ENCODE assay signal across 9 mouse cellular contexts in the genomic region with DNA sequence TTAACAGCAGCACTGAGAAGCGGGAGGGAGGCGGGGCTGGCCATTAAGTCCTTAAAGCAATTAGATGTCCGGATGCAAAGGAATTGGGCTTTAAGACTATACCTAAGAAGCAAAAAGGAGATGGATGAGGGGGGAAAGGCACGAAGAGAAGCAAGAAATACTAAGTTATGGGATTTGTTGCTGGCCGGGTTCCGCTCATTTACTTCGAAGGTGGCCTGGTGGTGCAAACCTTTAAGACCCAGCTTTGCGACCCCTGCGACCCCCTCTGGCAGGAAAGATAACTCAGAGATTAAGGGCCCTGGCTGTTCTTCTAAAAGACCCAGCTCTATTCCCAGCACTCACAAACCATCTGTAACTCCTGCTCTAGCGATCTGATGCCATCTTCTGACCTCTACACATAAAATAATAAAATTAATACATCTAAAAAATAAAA. TPM values are rescaled to one million over a fixed set of nuclear protein-coding genes. Genes with fewer than 3 reads are reported as not detected.
DNase-seq lines count a peak whose midpoint lies in the region; ATAC-seq and TF ChIP-seq lines count a peak whose summit lies in the region.
"Had no signal": no experiment of that assay in that cellular context is flagged by ENCODE, and none has a peak within 500 bp of the region (broad histone marks: within the 10 kb centered on the region; RNA-seq: fewer than 3 reads in every experiment).

No protein-coding gene starts in this region.

- TF ChIP-seq CTCF in olfactory bulb, adult 2 months (IDR thresholded peaks at IDR 0.05; ENCODE audit: insufficient read depth, low read depth, low read length), result no peak

- 13% methylated on average over 10 of the region's 10 CpGs for WGBS in lung, embryonic 15.5 days
- 1% methylated on average over 10 of the region's 10 CpGs for whole genome bisulfite sequencing in forebrain, embryonic 13.5 days
- 5% methylated on average over 10 of the region's 10 CpGs for WGBS in limb, embryonic 14.5 days
- WGBS in olfactory bulb, adult 2 months, result 11% methylated on average over 10 of the region's 10 CpGs

- TF ChIP-seq POLR2A in limb, embryonic 14.5 days (IDR thresholded peaks at IDR 0.05; ENCODE audit: borderline replicate concordance, extremely low read depth, insufficient read depth, insufficient read length), result no peak
- TF ChIP-seq POLR2A in olfactory bulb, adult 2 months (IDR thresholded peaks at IDR 0.05; ENCODE audit: insufficient read depth, low read depth, low read length), result no peak

- H3K4me3 ChIP-seq in lung, embryonic 15.5 days, result peak overlapping the region; percentile 40
- peak overlapping the region; percentile 39 for H3K4me3 ChIP-seq in forebrain, embryonic 13.5 days
- peak overlapping the region; percentile 32 for H3K4me3 ChIP-seq in limb, embryonic 14.5 days (replicated peaks; ENCODE audit: low read length)
- peak overlapping the region; percentile 28 for H3K4me3 ChIP-seq in olfactory bulb, adult 2 months (ENCODE audit: insufficient read depth, low read depth, low read length)

- H3K27ac ChIP-seq in lung, embryonic 15.5 days, result no peak overlapping the region
- H3K27ac ChIP-seq in forebrain, embryonic 13.5 days, result 0 out of 2 replicates have a peak overlapping the region, but pooled peaks have one; percentile 1
- no peak overlapping the region for H3K27ac ChIP-seq in limb, embryonic 14.5 days (replicated peaks; ENCODE audit: low read depth, low read length)
- peak overlapping the region; percentile 55; the same call in 1 of the 2 replicates for H3K27ac ChIP-seq in olfactory bulb, adult 2 months (ENCODE audit: insufficient read depth, low read depth, low read length)

- DNase-seq in lung, postnatal 25 days (ENCODE audit: low spot score), result no peak
- DNase-seq in limb, embryonic 14.5 days (ENCODE audit: low spot score), result no peak
- DNase-seq in layer of hippocampus, adult 11-12 months (ENCODE audit: low spot score), result no peak
- DNase-seq in ovary, adult 18-20 months (ENCODE audit: low spot score), result no peak

- H3K4me2 ChIP-seq in lung, embryonic 15.5 days, result peak overlapping the region; percentile 77
- H3K4me2 ChIP-seq in forebrain, embryonic 13.5 days, result peak overlapping the region; percentile 72
- H3K4me2 ChIP-seq in limb, embryonic 14.5 days (replicated peaks; ENCODE audit: low read depth, low read length, severe bottlenecking), result peak overlapping the region; percentile 51

- peaks cover 17% of the 10 kb centered on the region for H3K4me1 ChIP-seq in lung, embryonic 15.5 days
- H3K4me1 ChIP-seq in forebrain, embryonic 13.5 days, result peaks cover 20% of the 10 kb centered on the region
- peaks cover 15% of the 10 kb centered on the region for H3K4me1 ChIP-seq in limb, embryonic 14.5 days (ENCODE audit: control insufficient read depth, insufficient read depth, low read length)
- peaks cover 18% of the 10 kb centered on the region for H3K4me1 ChIP-seq in olfactory bulb, adult 2 months (ENCODE audit: control insufficient read depth, insufficient read depth, low read length)

- 0 out of 2 replicates have a peak overlapping the region, but pooled peaks have one; percentile 8 for H3K9ac ChIP-seq in lung, embryonic 15.5 days
- H3K9ac ChIP-seq in forebrain, embryonic 13.5 days, result peak overlapping the region; percentile 45
- H3K9ac ChIP-seq in limb, embryonic 14.5 days (ENCODE audit: low read depth, low read length, severe bottlenecking), result 0 out of 2 replicates have a peak overlapping the region, but pooled peaks have one; percentile 36

- H3K9me3 ChIP-seq in lung, embryonic 15.5 days, result no peaks in the 10 kb centered on the region
- no peaks in the 10 kb centered on the region for H3K9me3 ChIP-seq in forebrain, embryonic 13.5 days (replicated peaks)
- no peaks in the 10 kb centered on the region for H3K9me3 ChIP-seq in limb, embryonic 14.5 days (ENCODE audit: control insufficient read depth, low read length)

- peaks cover 12% of the 10 kb centered on the region for H3K27me3 ChIP-seq in lung, embryonic 15.5 days
- peaks cover 5% of the 10 kb centered on the region; the same call in 1 of the 2 replicates for H3K27me3 ChIP-seq in forebrain, embryonic 13.5 days
- no peaks in the 10 kb centered on the region for H3K27me3 ChIP-seq in limb, embryonic 14.5 days (ENCODE audit: control insufficient read depth, insufficient read depth, low read length)

- ATAC-seq in lung, embryonic 15.5 days (ENCODE audit: borderline replicate concordance, extremely low read depth, low FRiP score, low TSS enrichment), result 0 out of 2 replicates have a peak, but pooled peaks have one; percentile 5
- peak; percentile 48; the same call in 1 of the 2 replicates for ATAC-seq in forebrain, embryonic 13.5 days
- no peak for ATAC-seq in limb, embryonic 14.5 days (ENCODE audit: low FRiP score, low read depth)
- no peak; the same call in 1 of the 2 replicates for ATAC-seq in megakaryocyte-erythroid progenitor cell, adult 5-6 weeks (replicated peaks; ENCODE audit: low FRiP score, low TSS enrichment, poor library complexity, severe bottlenecking)

- no peaks in the 10 kb centered on the region for H3K36me3 ChIP-seq in lung, embryonic 15.5 days
- no peaks in the 10 kb centered on the region for H3K36me3 ChIP-seq in forebrain, embryonic 13.5 days (ENCODE audit: poor library complexity, severe bottlenecking)
- no peaks in the 10 kb centered on the region for H3K36me3 ChIP-seq in limb, embryonic 14.5 days (ENCODE audit: control insufficient read depth, insufficient read depth, low read length)

RNA-seq across cellular contexts. Expression of a gene that starts 0.5 kb away (rescaled TPM):
- 11.7 and 13.7 TPM in 2 replicates for polyA plus RNA-seq in lung, embryonic 15.5 days (2015; fragmentation: Nextera tagmentation; extraction: Ambion mirVana)
- polyA plus RNA-seq in forebrain, embryonic 13.5 days (2015; fragmentation: Nextera tagmentation; extraction: Ambion mirVana), result 3.6 and 5.9 TPM in 2 replicates
- polyA plus RNA-seq in limb, embryonic 14.5 days (2012; rRNA removed), result 1.1 TPM in 2 replicates
- polyA plus RNA-seq in limb, embryonic 14.5 days (2014; fragmentation: Nextera tagmentation; extraction: Ambion mirVana), result 0.88 and 1.2 TPM in 2 replicates
- not detected in 2 replicates for polyA plus RNA-seq in olfactory bulb, adult 2 months (2012; ENCODE audit: insufficient read depth, insufficient read length, low replicate concordance, missing spikeins)
- total RNA-seq in megakaryocyte-erythroid progenitor cell, adult 5-6 weeks (2014; fragmentation: Nextera tagmentation), result 0.77 TPM in 1 of 2 replicates, not detected in the other
- total RNA-seq in megakaryocyte-erythroid progenitor cell, adult 5-6 weeks (2017), result 6.7 TPM in 1 of 2 replicates, not detected in the other
- total RNA-seq: liver, adult 2 months had no signal
- polyA plus RNA-seq: liver, adult 2 months had no signal

RNA-seq across cellular contexts. Expression of a gene that starts 10.5 kb away (rescaled TPM):
- polyA plus RNA-seq in lung, embryonic 15.5 days (2015; fragmentation: Nextera tagmentation; extraction: Ambion mirVana), result 2.1 and 3.4 TPM in 2 replicates
- 15.4 and 19.4 TPM in 2 replicates for polyA plus RNA-seq in forebrain, embryonic 13.5 days (2015; fragmentation: Nextera tagmentation; extraction: Ambion mirVana)
- polyA plus RNA-seq in limb, embryonic 14.5 days (2012; rRNA removed), result 21.7 and 25.3 TPM in 2 replicates
- polyA plus RNA-seq in limb, embryonic 14.5 days (2014; fragmentation: Nextera tagmentation; extraction: Ambion mirVana), result 6.0 and 10.2 TPM in 2 replicates
- 916 and 939 TPM in 2 replicates for polyA plus RNA-seq in olfactory bulb, adult 2 months (2012; ENCODE audit: insufficient read depth, insufficient read length, low replicate concordance, missing spikeins)
- 0.74 TPM in 1 of 2 replicates, not detected in the other for total RNA-seq in megakaryocyte-erythroid progenitor cell, adult 5-6 weeks (2014; fragmentation: Nextera tagmentation)
- total RNA-seq in megakaryocyte-erythroid progenitor cell, adult 5-6 weeks (2017), result not detected in 2 replicates

RNA-seq across cellular contexts. Expression of a gene that starts 23.7 kb away (rescaled TPM):
- 15.6 and 16.1 TPM in 2 replicates for polyA plus RNA-seq in lung, embryonic 15.5 days (2015; fragmentation: Nextera tagmentation; extraction: Ambion mirVana)
- 17.7 and 19.8 TPM in 2 replicates for polyA plus RNA-seq in forebrain, embryonic 13.5 days (2015; fragmentation: Nextera tagmentation; extraction: Ambion mirVana)
- 102 and 141 TPM in 2 replicates for polyA plus RNA-seq in limb, embryonic 14.5 days (2012; rRNA removed)
- 14.6 and 19.4 TPM in 2 replicates for polyA plus RNA-seq in limb, embryonic 14.5 days (2014; fragmentation: Nextera tagmentation; extraction: Ambion mirVana)
- polyA plus RNA-seq in olfactory bulb, adult 2 months (2012; ENCODE audit: insufficient read depth, insufficient read length, low replicate concordance, missing spikeins), result not detected in 2 replicates
- total RNA-seq in megakaryocyte-erythroid progenitor cell, adult 5-6 weeks (2014; fragmentation: Nextera tagmentation), result 12.9 and 14.4 TPM in 2 replicates
- total RNA-seq in megakaryocyte-erythroid progenitor cell, adult 5-6 weeks (2017), result 1.5 and 1.9 TPM in 2 replicates

RNA-seq across cellular contexts. Expression of a gene that starts 24.2 kb away (rescaled TPM):
- polyA plus RNA-seq in lung, embryonic 15.5 days (2015; fragmentation: Nextera tagmentation; extraction: Ambion mirVana), result not detected in 2 replicates
- not detected in 2 replicates for polyA plus RNA-seq in forebrain, embryonic 13.5 days (2015; fragmentation: Nextera tagmentation; extraction: Ambion mirVana)
- not detected in 2 replicates for polyA plus RNA-seq in limb, embryonic 14.5 days (2012; rRNA removed)
- not detected in 2 replicates for polyA plus RNA-seq in limb, embryonic 14.5 days (2014; fragmentation: Nextera tagmentation; extraction: Ambion mirVana)
- polyA plus RNA-seq in olfactory bulb, adult 2 months (2012; ENCODE audit: insufficient read depth, insufficient read length, low replicate concordance, missing spikeins), result not detected in 2 replicates
- not detected in 2 replicates for total RNA-seq in megakaryocyte-erythroid progenitor cell, adult 5-6 weeks (2014; fragmentation: Nextera tagmentation)
- total RNA-seq in megakaryocyte-erythroid progenitor cell, adult 5-6 weeks (2017), result not detected in 2 replicates
- total RNA-seq: liver, adult 2 months had no signal
- polyA plus RNA-seq: liver, adult 2 months had no signal

RNA-seq across cellular contexts. Expression of a gene that starts 28.5 kb away (rescaled TPM):
- 11.6 and 12.7 TPM in 2 replicates for polyA plus RNA-seq in lung, embryonic 15.5 days (2015; fragmentation: Nextera tagmentation; extraction: Ambion mirVana)
- polyA plus RNA-seq in forebrain, embryonic 13.5 days (2015; fragmentation: Nextera tagmentation; extraction: Ambion mirVana), result 5.1 and 5.3 TPM in 2 replicates
- 9.8 and 11.1 TPM in 2 replicates for polyA plus RNA-seq in limb, embryonic 14.5 days (2012; rRNA removed)
- 8.9 and 10.8 TPM in 2 replicates for polyA plus RNA-seq in limb, embryonic 14.5 days (2014; fragmentation: Nextera tagmentation; extraction: Ambion mirVana)
- not detected in 2 replicates for polyA plus RNA-seq in olfactory bulb, adult 2 months (2012; ENCODE audit: insufficient read depth, insufficient read length, low replicate concordance, missing spikeins)
- 1.9 and 5.1 TPM in 2 replicates for total RNA-seq in megakaryocyte-erythroid progenitor cell, adult 5-6 weeks (2014; fragmentation: Nextera tagmentation)
- total RNA-seq in megakaryocyte-erythroid progenitor cell, adult 5-6 weeks (2017), result 4.1 and 5.5 TPM in 2 replicates

Comparison
In these comparisons a context has a peak if more than half of its experiments do, and no peak if none do; other contexts are left out.
1. ATAC-seq: peak in lung, embryonic 15.5 days (single experiment) and forebrain, embryonic 13.5 days (single experiment); none in limb, embryonic 14.5 days (single experiment) and megakaryocyte-erythroid progenitor cell, adult 5-6 weeks (single experiment).
2. H3K27ac ChIP-seq: peak in forebrain, embryonic 13.5 days (single experiment) and olfactory bulb, adult 2 months (single experiment); none in lung, embryonic 15.5 days (single experiment) and limb, embryonic 14.5 days (single experiment).
3. RNA of a gene that starts 10.5 kb away (polyA plus RNA-seq): 916 to 939 TPM in olfactory bulb, adult 2 months; 6.0 to 25.3 TPM in limb, embryonic 14.5 days, 15.4 to 19.4 TPM in forebrain, embryonic 13.5 days and 2.1 to 3.4 TPM in lung, embryonic 15.5 days; every median in the first group is over 10 times any median in the second.
4. RNA of a gene that starts 23.7 kb away (polyA plus RNA-seq): 14.6 to 141 TPM in limb, embryonic 14.5 days, 17.7 to 19.8 TPM in forebrain, embryonic 13.5 days and 15.6 to 16.1 TPM in lung, embryonic 15.5 days; not detected in olfactory bulb, adult 2 months; every median in the first group is over 10 times any median in the second.
5. Peak in every context shown above with its lines, with median percentiles within 50 percentile points of each other: H3K4me2 ChIP-seq, H3K4me3 ChIP-seq and H3K9ac ChIP-seq.